Mouse (Mus musculus): ENCODE data around the gene St3gal3.
A peak's percentile ranks its signal among the peaks of the same experiment; 100 is the strongest.

Gene St3gal3

GRCm38 (mm10) chr4:117984993-117985587 is 149.6 kb downstream of the St3gal3 start:
- DNase-seq (ENCODE audit: low spot score in 2 of 2): no peak

- no peak for DNase-seq (ENCODE audit: low spot score in 2 of 2)
These were observed 150.5 kb downstream of the St3gal3 start for GRCm38 (mm10) chr4:117984206-117984605.

GRCm38 (mm10) chr4:117982706-117983105 is 152.0 kb downstream of the St3gal3 start:
- DNase-seq (ENCODE audit: low spot score in 2 of 2): no peak

GRCm38 (mm10) chr4:117981518-117981917 is 153.2 kb downstream of the St3gal3 start:
- no peak for DNase-seq (ENCODE audit: low spot score in 2 of 2)

- DNase-seq (ENCODE audit: low spot score in 2 of 2): no peak
These were observed 154.6 kb downstream of the St3gal3 start for GRCm38 (mm10) chr4:117980161-117980560.

GRCm38 (mm10) chr4:117979181-117979580 is 155.5 kb downstream of the St3gal3 start:
- no peak for DNase-seq (ENCODE audit: low spot score in 2 of 2)

- DNase-seq (ENCODE audit: low spot score in 2 of 2): no peak
These were observed 156.4 kb downstream of the St3gal3 start for GRCm38 (mm10) chr4:117978282-117978681.

GRCm38 (mm10) chr4:117977841-117978240 is 156.9 kb downstream of the St3gal3 start:
- DNase-seq (ENCODE audit: low spot score in 2 of 2): no peak

- DNase-seq (ENCODE audit: low spot score in 2 of 2): no peak
These were observed 157.3 kb downstream of the St3gal3 start for GRCm38 (mm10) chr4:117977371-117977770.

GRCm38 (mm10) chr4:117975820-117976219 is 158.9 kb downstream of the St3gal3 start:
- DNase-seq (ENCODE audit: low spot score in 2 of 2): no peak

- DNase-seq (ENCODE audit: low spot score in 2 of 2): no peak
These were observed 160.0 kb downstream of the St3gal3 start for GRCm38 (mm10) chr4:117974719-117975118.

GRCm38 (mm10) chr4:117972999-117973398 is 161.7 kb downstream of the St3gal3 start:
- no peak for DNase-seq (ENCODE audit: low spot score in 2 of 2)

- DNase-seq (ENCODE audit: low spot score in 2 of 2): no peak
These were observed 170.2 kb downstream of the St3gal3 start for GRCm38 (mm10) chr4:117964346-117965025.

- DNase-seq (ENCODE audit: low spot score in 2 of 2): peak in 1 of 2 experiments; percentile 22
These were observed 177.2 kb downstream of the St3gal3 start for GRCm38 (mm10) chr4:117957492-117957891.

- DNase-seq (ENCODE audit: low spot score in 2 of 2): no peak
These were observed 187.2 kb downstream of the St3gal3 start for GRCm38 (mm10) chr4:117947493-117947892.

GRCm38 (mm10) chr4:117946639-117947305 is 187.9 kb downstream of the St3gal3 start:
- no peak for DNase-seq (ENCODE audit: low spot score in 2 of 2)

GRCm38 (mm10) chr4:117943317-117943716 is 191.4 kb downstream of the St3gal3 start:
- no peak for DNase-seq (ENCODE audit: low spot score in 2 of 2)

- no peak for DNase-seq (ENCODE audit: low spot score in 2 of 2)
These were observed 197.8 kb downstream of the St3gal3 start for GRCm38 (mm10) chr4:117936964-117937363.

GRCm38 (mm10) chr4:117934081-117934480 is 200.6 kb downstream of the St3gal3 start:
- DNase-seq (ENCODE audit: low spot score in 2 of 2): no peak

- DNase-seq (ENCODE audit: low spot score in 2 of 2): no peak
These were observed 201.5 kb downstream of the St3gal3 start for GRCm38 (mm10) chr4:117933248-117933647.

GRCm38 (mm10) chr4:117929391-117929881 is 205.3 kb downstream of the St3gal3 start, which contains the start of gene Artn:
TSS of gene Artn (minus strand) at chr4:117929763.
- DNase-seq (ENCODE audit: low spot score in 2 of 2): no peak

GRCm38 (mm10) chr4:117928699-117929241 is 205.9 kb downstream of the St3gal3 start:
- DNase-seq (ENCODE audit: low spot score in 2 of 2): no peak

Data from cerebellum, postnatal 4 days (tissue).